Mouse (Mus musculus): ENCODE data around the gene Myh2. TPM values are rescaled to one million over a fixed set of nuclear protein-coding genes. Genes with fewer than 3 reads are reported as not detected.

The Myh2 gene
- polyA plus RNA-seq, 1 experiment = 0.03 TPM

GRCm38 (mm10) chr11:67191496-67191895 is 20.7 kb downstream of the Myh2 start:
- no peak for DNase-seq
- 88% methylated on average over 14 of the region's 14 CpGs for WGBS
- Histone ChIP-seq H3K36me3 (ENCODE audit: control insufficient read depth, insufficient read depth, low read length) (no peaks in the 10 kb centered on the region), H3K4me1 (replicated peaks; ENCODE audit: control insufficient read depth, insufficient read depth, low read length) (no peaks in the 10 kb centered on the region), H3K27ac (ENCODE audit: control insufficient read depth, insufficient read depth, low read length) (no peak overlapping the region), H3K4me3 (ENCODE audit: control insufficient read depth, insufficient read depth, low read length) (no peak overlapping the region), H3K27me3 (ENCODE audit: control insufficient read depth, insufficient read depth, low read length) (no peaks in the 10 kb centered on the region)
- no peak for TF ChIP-seq CTCF (IDR thresholded peaks at IDR 0.05; ENCODE audit: borderline replicate concordance, control insufficient read depth, extremely low read depth, insufficient read depth, low read length, poor library complexity)
- TF ChIP-seq POLR2A (IDR thresholded peaks at IDR 0.05; ENCODE audit: control insufficient read depth, extremely low read depth, insufficient read depth, low read length, poor library complexity) = no peak

- TF ChIP-seq POLR2A (IDR thresholded peaks at IDR 0.05; ENCODE audit: control insufficient read depth, extremely low read depth, insufficient read depth, low read length, poor library complexity) (no peak), CTCF (IDR thresholded peaks at IDR 0.05; ENCODE audit: borderline replicate concordance, control insufficient read depth, extremely low read depth, insufficient read depth, low read length, poor library complexity) (no peak)
- Histone ChIP-seq H3K4me3 (ENCODE audit: control insufficient read depth, insufficient read depth, low read length) (no peak overlapping the region), H3K36me3 (ENCODE audit: control insufficient read depth, insufficient read depth, low read length) (no peaks in the 10 kb centered on the region), H3K27me3 (ENCODE audit: control insufficient read depth, insufficient read depth, low read length) (no peaks in the 10 kb centered on the region), H3K4me1 (replicated peaks; ENCODE audit: control insufficient read depth, insufficient read depth, low read length) (no peaks in the 10 kb centered on the region), H3K27ac (ENCODE audit: control insufficient read depth, insufficient read depth, low read length) (no peak overlapping the region)
- WGBS = 38% methylated on average over 1 of the region's 1 CpGs
- no peak for DNase-seq
These were observed 28.5 kb downstream of the Myh2 start for GRCm38 (mm10) chr11:67199321-67199720.

- DNase-seq = no peak
- no peak within 1 kb of the TSS for H3K27ac ChIP-seq (ENCODE audit: control insufficient read depth, insufficient read depth, low read length)
- WGBS = 88% methylated on average over 4 of the region's 4 CpGs
These were observed 28.9 kb downstream of the Myh2 start, which contains the start of gene Myh1 for GRCm38 (mm10) chr11:67199752-67200151. Gene Myh1 (plus strand): TSS chr11:67200052.

DNA sequence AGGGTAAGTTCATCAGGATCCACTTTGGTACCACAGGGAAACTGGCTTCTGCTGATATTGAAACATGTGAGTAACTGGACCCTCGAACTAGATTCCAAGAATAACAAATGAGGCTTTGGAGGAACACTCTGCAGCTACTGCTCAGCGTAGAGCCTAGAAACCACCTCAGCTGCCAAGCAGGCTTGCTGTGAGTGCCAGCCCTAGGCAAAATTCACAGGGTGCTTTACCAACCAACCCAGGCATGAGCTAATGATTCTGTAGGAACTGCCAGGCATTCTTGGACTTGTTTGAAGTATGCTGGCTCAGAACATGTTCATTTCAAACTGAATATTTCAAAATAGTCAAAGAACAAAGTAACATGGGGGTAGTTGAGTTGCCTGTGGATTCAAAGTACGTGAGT is 33.9 kb downstream of the Myh2 start:
- no peaks in the 10 kb centered on the region for H3K27me3 ChIP-seq (ENCODE audit: control insufficient read depth, insufficient read depth, low read length)
- no peak for TF ChIP-seq CTCF (IDR thresholded peaks at IDR 0.05; ENCODE audit: borderline replicate concordance, control insufficient read depth, extremely low read depth, insufficient read depth, low read length, poor library complexity)
- TF ChIP-seq POLR2A (IDR thresholded peaks at IDR 0.05; ENCODE audit: control insufficient read depth, extremely low read depth, insufficient read depth, low read length, poor library complexity) = no peak
- H3K4me1 ChIP-seq (replicated peaks; ENCODE audit: control insufficient read depth, insufficient read depth, low read length) = no peaks in the 10 kb centered on the region
- H3K27ac ChIP-seq (ENCODE audit: control insufficient read depth, insufficient read depth, low read length) = no peak overlapping the region
- WGBS = 67% methylated on average over 3 of the region's 3 CpGs
- no peak for DNase-seq
- H3K4me3 ChIP-seq (ENCODE audit: control insufficient read depth, insufficient read depth, low read length) = no peak overlapping the region
- no peaks in the 10 kb centered on the region for H3K36me3 ChIP-seq (ENCODE audit: control insufficient read depth, insufficient read depth, low read length)

More at GRCm38 (mm10) chr11:67199752-67200151, 28.9 kb downstream of the Myh2 start, which contains the start of gene Myh1:
- Histone ChIP-seq H3K4me1 (replicated peaks; ENCODE audit: control insufficient read depth, insufficient read depth, low read length) (no peaks in the 10 kb centered on the region), H3K27me3 (ENCODE audit: control insufficient read depth, insufficient read depth, low read length) (no peaks in the 10 kb centered on the region), H3K36me3 (ENCODE audit: control insufficient read depth, insufficient read depth, low read length) (no peaks in the 10 kb centered on the region), H3K4me3 (ENCODE audit: control insufficient read depth, insufficient read depth, low read length) (no peak within 1 kb of the TSS)
- TF ChIP-seq POLR2A (IDR thresholded peaks at IDR 0.05; ENCODE audit: control insufficient read depth, extremely low read depth, insufficient read depth, low read length, poor library complexity) (no peak), CTCF (IDR thresholded peaks at IDR 0.05; ENCODE audit: borderline replicate concordance, control insufficient read depth, extremely low read depth, insufficient read depth, low read length, poor library complexity) (no peak)

- 94% methylated on average over 8 of the region's 8 CpGs for WGBS
- H3K27ac ChIP-seq (ENCODE audit: control insufficient read depth, insufficient read depth, low read length) = no peak overlapping the region
- no peaks in the 10 kb centered on the region for H3K36me3 ChIP-seq (ENCODE audit: control insufficient read depth, insufficient read depth, low read length)
- no peak for TF ChIP-seq POLR2A (IDR thresholded peaks at IDR 0.05; ENCODE audit: control insufficient read depth, extremely low read depth, insufficient read depth, low read length, poor library complexity)
- no peak for TF ChIP-seq CTCF (IDR thresholded peaks at IDR 0.05; ENCODE audit: borderline replicate concordance, control insufficient read depth, extremely low read depth, insufficient read depth, low read length, poor library complexity)
- no peak overlapping the region for H3K4me3 ChIP-seq (ENCODE audit: control insufficient read depth, insufficient read depth, low read length)
- no peak for DNase-seq
- no peaks in the 10 kb centered on the region for H3K4me1 ChIP-seq (replicated peaks; ENCODE audit: control insufficient read depth, insufficient read depth, low read length)
- no peaks in the 10 kb centered on the region for H3K27me3 ChIP-seq (ENCODE audit: control insufficient read depth, insufficient read depth, low read length)
These were observed 51.0 kb downstream of the Myh2 start for GRCm38 (mm10) chr11:67221803-67222202.

DNA sequence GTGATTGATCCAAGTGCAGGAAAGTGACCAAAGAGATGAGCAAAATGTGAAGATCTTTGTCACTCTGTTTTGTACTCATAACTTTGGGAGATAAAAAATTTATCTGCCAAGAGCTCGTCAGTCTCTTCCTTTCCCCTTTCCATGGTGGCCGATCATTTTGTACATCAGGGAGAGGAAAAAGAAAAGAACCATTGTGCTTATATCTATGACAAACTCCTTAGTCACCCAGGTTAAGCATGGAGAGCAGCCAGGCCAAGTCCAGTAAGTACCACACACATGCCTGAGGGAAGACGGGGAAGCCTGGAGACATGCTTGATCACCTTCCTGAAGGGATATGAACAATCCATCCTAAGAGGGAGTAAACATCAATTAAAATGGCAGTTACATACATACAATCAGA is 53.6 kb downstream of the Myh2 start:
- no peaks in the 10 kb centered on the region for H3K27me3 ChIP-seq (ENCODE audit: control insufficient read depth, insufficient read depth, low read length)
- no peak for DNase-seq
- no peak overlapping the region for H3K4me3 ChIP-seq (ENCODE audit: control insufficient read depth, insufficient read depth, low read length)
- no peaks in the 10 kb centered on the region for H3K4me1 ChIP-seq (replicated peaks; ENCODE audit: control insufficient read depth, insufficient read depth, low read length)
- no peak overlapping the region for H3K27ac ChIP-seq (ENCODE audit: control insufficient read depth, insufficient read depth, low read length)
- no peaks in the 10 kb centered on the region for H3K36me3 ChIP-seq (ENCODE audit: control insufficient read depth, insufficient read depth, low read length)
- 94% methylated on average over 3 of the region's 3 CpGs for WGBS
- no peak for TF ChIP-seq CTCF (IDR thresholded peaks at IDR 0.05; ENCODE audit: borderline replicate concordance, control insufficient read depth, extremely low read depth, insufficient read depth, low read length, poor library complexity)
- TF ChIP-seq POLR2A (IDR thresholded peaks at IDR 0.05; ENCODE audit: control insufficient read depth, extremely low read depth, insufficient read depth, low read length, poor library complexity) = no peak

GRCm38 (mm10) chr11:67228731-67229130 is 57.9 kb downstream of the Myh2 start:
- Histone ChIP-seq H3K4me1 (replicated peaks; ENCODE audit: control insufficient read depth, insufficient read depth, low read length) (no peaks in the 10 kb centered on the region), H3K36me3 (ENCODE audit: control insufficient read depth, insufficient read depth, low read length) (no peaks in the 10 kb centered on the region), H3K27me3 (ENCODE audit: control insufficient read depth, insufficient read depth, low read length) (no peaks in the 10 kb centered on the region), H3K27ac (ENCODE audit: control insufficient read depth, insufficient read depth, low read length) (no peak overlapping the region), H3K4me3 (ENCODE audit: control insufficient read depth, insufficient read depth, low read length) (no peak overlapping the region)
- no peak for TF ChIP-seq POLR2A (IDR thresholded peaks at IDR 0.05; ENCODE audit: control insufficient read depth, extremely low read depth, insufficient read depth, low read length, poor library complexity)
- TF ChIP-seq CTCF (IDR thresholded peaks at IDR 0.05; ENCODE audit: borderline replicate concordance, control insufficient read depth, extremely low read depth, insufficient read depth, low read length, poor library complexity) = no peak
- no peak for DNase-seq
- 88% methylated on average over 3 of the region's 3 CpGs for WGBS
